Mouse (Mus musculus): Measurements from ENCODE around the gene Zfp366. TPM values are rescaled to one million over a fixed set of nuclear protein-coding genes. Genes with fewer than 3 reads are reported as not detected.

Gene Zfp366
- polyA plus RNA-seq, 1 experiment, result 0.01 TPM

DNA sequence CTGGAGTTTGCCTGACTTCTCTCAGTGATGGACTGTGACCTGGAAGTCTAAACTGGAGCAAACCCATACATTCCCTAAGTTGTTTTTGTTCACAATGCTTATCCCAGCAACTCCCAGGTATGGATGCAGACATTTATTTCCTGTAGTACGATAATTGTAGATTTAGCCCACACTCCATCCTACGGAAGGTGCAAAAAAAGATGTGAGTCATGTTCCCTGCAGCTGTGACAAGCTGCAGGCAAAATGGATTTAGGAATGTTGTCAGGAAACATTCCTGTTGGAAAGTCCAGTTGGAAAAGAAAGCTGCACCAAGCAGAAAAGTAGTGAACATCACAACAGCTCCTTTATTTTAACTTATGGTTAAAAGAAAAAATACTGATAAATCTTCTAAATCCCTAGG is 26.9 kb upstream of the Zfp366 start:
- Histone ChIP-seq H3K4me3 (no peak overlapping the region), H3ac (ENCODE audit: control insufficient read depth, insufficient read length) (no peak overlapping the region), H3K4me2 (ENCODE audit: low read depth) (no peak overlapping the region), H3K27me3 (ENCODE audit: control insufficient read depth, insufficient read depth, insufficient read length) (no peaks in the 10 kb centered on the region), H3K79me2 (ENCODE audit: control insufficient read depth, insufficient read depth) (no peaks in the 10 kb centered on the region), H3K36me3 (ENCODE audit: control insufficient read depth, insufficient read depth) (no peaks in the 10 kb centered on the region)
- TF ChIP-seq MAX (IDR thresholded peaks at IDR 0.05; ENCODE audit: low read depth) (no peak), POLR2A (IDR thresholded peaks at IDR 0.05; ENCODE audit: insufficient read length, low read depth) (no peak), SRF (IDR thresholded peaks at IDR 0.05; ENCODE audit: control insufficient read depth, insufficient read length, low read depth) (no peak), REST (IDR thresholded peaks at IDR 0.05; ENCODE audit: insufficient read depth, insufficient read length) (no peak), TCF12 (IDR thresholded peaks at IDR 0.05; ENCODE audit: insufficient read depth, poor library complexity, severe bottlenecking) (no peak), CEBPB (IDR thresholded peaks at IDR 0.05; ENCODE audit: insufficient read depth, poor library complexity, severe bottlenecking) (no peak), POLR2AphosphoS2 (IDR thresholded peaks at IDR 0.05; ENCODE audit: insufficient read length, low read depth) (no peak), TCF3 (IDR thresholded peaks at IDR 0.05; ENCODE audit: insufficient read length, low read depth) (no peak), USF1 (IDR thresholded peaks at IDR 0.05; ENCODE audit: low read depth) (no peak), MYOD1 (IDR thresholded peaks at IDR 0.05; ENCODE audit: control insufficient read depth in 1 of 3, insufficient read length in 2 of 3, low read depth in 2 of 3) (no peak), E2F4 (IDR thresholded peaks at IDR 0.05; ENCODE audit: insufficient read depth) (no peak), MYOG (IDR thresholded peaks at IDR 0.05; ENCODE audit: control insufficient read depth in 1 of 3, insufficient read depth in 1 of 3, insufficient read length in 2 of 3, low read depth in 2 of 3) (no peak)

DNA sequence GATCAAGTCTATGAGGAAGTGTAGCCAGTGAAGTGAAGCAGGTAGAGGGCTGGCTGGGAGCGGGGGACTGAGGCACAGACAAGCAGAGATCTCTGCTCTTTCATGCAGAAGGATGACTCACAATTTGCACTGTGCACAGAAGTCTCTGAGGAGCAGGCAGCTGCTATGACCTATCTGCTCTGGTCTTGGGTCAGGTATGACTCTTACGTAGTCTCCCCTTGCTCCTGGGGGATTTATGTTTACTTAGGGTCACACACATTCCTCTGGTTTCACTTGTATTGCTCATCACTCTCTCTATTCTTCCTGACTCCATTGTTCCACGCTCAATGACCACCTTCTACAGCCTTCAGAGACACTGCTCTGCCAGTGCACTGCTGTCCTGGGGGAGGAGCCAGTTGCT is 25.9 kb upstream of the Zfp366 start:
- Histone ChIP-seq H3K4me3 (no peak overlapping the region), H3ac (ENCODE audit: control insufficient read depth, insufficient read length) (no peak overlapping the region), H3K4me2 (ENCODE audit: low read depth) (no peak overlapping the region), H3K79me2 (ENCODE audit: control insufficient read depth, insufficient read depth) (no peaks in the 10 kb centered on the region), H3K36me3 (ENCODE audit: control insufficient read depth, insufficient read depth) (no peaks in the 10 kb centered on the region), H3K27me3 (ENCODE audit: control insufficient read depth, insufficient read depth, insufficient read length) (no peaks in the 10 kb centered on the region)
- TF ChIP-seq TCF12 (IDR thresholded peaks at IDR 0.05; ENCODE audit: insufficient read depth, poor library complexity, severe bottlenecking), result no peak
- no peak for TF ChIP-seq REST (IDR thresholded peaks at IDR 0.05; ENCODE audit: insufficient read depth, insufficient read length)
- TF ChIP-seq MYOD1 (IDR thresholded peaks at IDR 0.05; ENCODE audit: control insufficient read depth in 1 of 3, insufficient read length in 2 of 3, low read depth in 2 of 3), result peak in 1 of 3 experiments; percentile 15
- TF ChIP-seq MAX (IDR thresholded peaks at IDR 0.05; ENCODE audit: low read depth), result no peak
- no peak for TF ChIP-seq SRF (IDR thresholded peaks at IDR 0.05; ENCODE audit: control insufficient read depth, insufficient read length, low read depth)
- no peak for TF ChIP-seq POLR2AphosphoS2 (IDR thresholded peaks at IDR 0.05; ENCODE audit: insufficient read length, low read depth)
- no peak for TF ChIP-seq POLR2A (IDR thresholded peaks at IDR 0.05; ENCODE audit: insufficient read length, low read depth)

DNA sequence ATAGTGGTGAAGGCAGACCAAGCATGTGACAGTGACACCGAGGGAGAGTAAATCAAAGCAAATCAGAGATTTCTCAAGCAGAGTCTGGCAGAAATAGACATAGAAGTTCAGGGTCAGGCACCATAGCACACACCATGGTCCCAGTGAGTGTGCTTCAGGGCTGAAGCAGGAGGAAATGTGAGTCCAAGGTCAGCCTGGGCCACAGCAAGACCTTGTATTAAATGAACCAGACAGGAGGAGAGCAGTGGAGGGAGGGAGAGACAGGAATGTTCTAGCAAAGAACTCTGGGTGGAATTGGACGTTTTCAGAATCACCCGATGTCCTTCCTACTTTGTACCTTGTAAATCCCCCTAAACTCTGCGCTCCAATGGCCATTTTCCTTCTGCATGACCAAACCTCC is 21.6 kb upstream of the Zfp366 start:
- Histone ChIP-seq H3K36me3 (ENCODE audit: control insufficient read depth, insufficient read depth) (no peaks in the 10 kb centered on the region), H3K4me2 (ENCODE audit: low read depth) (no peak overlapping the region), H3ac (ENCODE audit: control insufficient read depth, insufficient read length) (no peak overlapping the region), H3K4me3 (no peak overlapping the region), H3K79me2 (ENCODE audit: control insufficient read depth, insufficient read depth) (no peaks in the 10 kb centered on the region), H3K27me3 (ENCODE audit: control insufficient read depth, insufficient read depth, insufficient read length) (no peaks in the 10 kb centered on the region)
- TF ChIP-seq MYOG (IDR thresholded peaks at IDR 0.05; ENCODE audit: control insufficient read depth in 1 of 3, insufficient read depth in 1 of 3, insufficient read length in 2 of 3, low read depth in 2 of 3), result no peak
- no peak for TF ChIP-seq CEBPB (IDR thresholded peaks at IDR 0.05; ENCODE audit: insufficient read depth, poor library complexity, severe bottlenecking)

DNA sequence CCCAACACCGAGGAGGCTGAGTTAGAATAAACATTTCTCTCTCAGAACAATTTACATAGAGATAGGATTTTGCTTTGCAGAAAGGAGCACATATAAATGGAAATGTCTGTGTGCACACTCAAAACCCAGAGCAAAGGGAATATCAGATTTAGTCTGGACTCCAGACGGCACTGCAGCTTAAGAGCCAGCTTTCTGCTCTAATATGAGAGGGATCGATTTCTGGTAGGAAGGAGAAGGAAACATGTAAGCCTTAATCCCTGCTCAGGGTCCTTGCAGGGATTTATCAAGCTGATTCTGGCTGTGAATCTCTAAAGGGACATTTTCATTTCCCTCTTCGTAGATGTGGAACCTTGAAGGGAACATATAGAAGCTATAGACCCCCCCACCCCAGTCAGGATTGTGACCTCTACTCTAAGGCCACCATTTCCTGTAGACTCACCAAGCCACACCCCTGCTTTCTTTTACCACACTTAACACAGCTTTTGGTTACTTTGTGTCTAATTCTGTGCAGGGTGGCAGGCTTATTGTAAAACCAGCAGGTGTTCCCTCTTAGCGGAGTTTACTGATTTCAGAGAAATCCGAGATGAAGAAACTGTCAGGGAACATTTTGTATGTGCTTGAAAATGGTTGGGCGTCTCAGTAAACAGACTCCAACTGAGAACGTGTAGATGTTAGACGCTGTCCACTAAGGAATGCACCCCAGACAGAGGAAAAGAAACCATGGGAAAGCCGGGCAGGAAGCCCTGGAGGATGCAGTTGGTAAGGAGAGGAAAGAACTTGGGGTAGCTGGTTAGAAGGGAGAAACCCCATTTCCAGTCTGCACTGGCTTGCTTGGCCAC is 20.9 kb upstream of the Zfp366 start:
- Histone ChIP-seq H3K36me3 (ENCODE audit: control insufficient read depth, insufficient read depth) (no peaks in the 10 kb centered on the region), H3K4me2 (ENCODE audit: low read depth) (peak overlapping the region; percentile 47), H3ac (ENCODE audit: control insufficient read depth, insufficient read length) (no peak overlapping the region), H3K4me3 (no peak overlapping the region), H3K27me3 (ENCODE audit: control insufficient read depth, insufficient read depth, insufficient read length) (no peaks in the 10 kb centered on the region), H3K79me2 (ENCODE audit: control insufficient read depth, insufficient read depth) (no peaks in the 10 kb centered on the region)
- TF ChIP-seq POLR2A (IDR thresholded peaks at IDR 0.05; ENCODE audit: insufficient read length, low read depth) (no peak), REST (IDR thresholded peaks at IDR 0.05; ENCODE audit: insufficient read depth, insufficient read length) (no peak), POLR2AphosphoS2 (IDR thresholded peaks at IDR 0.05; ENCODE audit: insufficient read length, low read depth) (no peak), TCF12 (IDR thresholded peaks at IDR 0.05; ENCODE audit: insufficient read depth, poor library complexity, severe bottlenecking) (no peak), E2F4 (IDR thresholded peaks at IDR 0.05; ENCODE audit: insufficient read depth) (no peak)

DNA sequence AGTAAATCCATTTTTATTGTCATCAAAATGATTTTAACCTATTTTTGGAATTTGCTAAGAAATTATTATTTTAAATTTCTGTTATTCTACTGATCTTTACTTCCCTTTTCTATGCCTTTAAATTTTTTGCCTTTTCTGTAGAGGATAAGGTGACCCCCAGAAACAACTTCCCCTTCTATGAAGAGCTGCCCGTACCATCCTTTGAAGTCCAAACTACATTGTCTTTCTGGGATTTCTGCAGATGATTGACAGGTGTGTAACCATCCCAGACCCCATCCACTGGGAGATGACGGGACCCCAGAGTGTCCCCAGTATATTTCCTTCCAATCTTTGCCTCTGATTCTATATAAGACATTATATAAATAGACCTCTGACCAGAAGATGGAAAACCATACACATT is 20.3 kb upstream of the Zfp366 start:
- Histone ChIP-seq H3K36me3 (ENCODE audit: control insufficient read depth, insufficient read depth) (no peaks in the 10 kb centered on the region), H3K4me3 (no peak overlapping the region), H3ac (ENCODE audit: control insufficient read depth, insufficient read length) (no peak overlapping the region), H3K27me3 (ENCODE audit: control insufficient read depth, insufficient read depth, insufficient read length) (no peaks in the 10 kb centered on the region), H3K79me2 (ENCODE audit: control insufficient read depth, insufficient read depth) (no peaks in the 10 kb centered on the region), H3K4me2 (ENCODE audit: low read depth) (peak overlapping the region; percentile 47)
- TF ChIP-seq CEBPB (IDR thresholded peaks at IDR 0.05; ENCODE audit: insufficient read depth, poor library complexity, severe bottlenecking) (no peak), TCF3 (IDR thresholded peaks at IDR 0.05; ENCODE audit: insufficient read length, low read depth) (no peak), REST (IDR thresholded peaks at IDR 0.05; ENCODE audit: insufficient read depth, insufficient read length) (no peak), E2F4 (IDR thresholded peaks at IDR 0.05; ENCODE audit: insufficient read depth) (no peak), POLR2A (IDR thresholded peaks at IDR 0.05; ENCODE audit: insufficient read length, low read depth) (no peak), USF1 (IDR thresholded peaks at IDR 0.05; ENCODE audit: low read depth) (no peak), MYOD1 (IDR thresholded peaks at IDR 0.05; ENCODE audit: control insufficient read depth in 1 of 3, insufficient read length in 2 of 3, low read depth in 2 of 3) (no peak), MAX (IDR thresholded peaks at IDR 0.05; ENCODE audit: low read depth) (no peak), POLR2AphosphoS2 (IDR thresholded peaks at IDR 0.05; ENCODE audit: insufficient read length, low read depth) (no peak), TCF12 (IDR thresholded peaks at IDR 0.05; ENCODE audit: insufficient read depth, poor library complexity, severe bottlenecking) (no peak), MYOG (IDR thresholded peaks at IDR 0.05; ENCODE audit: control insufficient read depth in 1 of 3, insufficient read depth in 1 of 3, insufficient read length in 2 of 3, low read depth in 2 of 3) (no peak), SRF (IDR thresholded peaks at IDR 0.05; ENCODE audit: control insufficient read depth, insufficient read length, low read depth) (no peak)
